Mouse (Mus musculus): ENCODE measurements around the gene Aatk.

- no peak for TF ChIP-seq CTCF (IDR thresholded peaks at IDR 0.05; ENCODE audit: control insufficient read depth, insufficient read depth, insufficient read length)
- no peak for TF ChIP-seq MYOG (IDR thresholded peaks at IDR 0.05; ENCODE audit: control insufficient read depth, extremely low read depth, insufficient read length)
- TF ChIP-seq MYOD1 (IDR thresholded peaks at IDR 0.05; ENCODE audit: control insufficient read depth, insufficient read length, low read depth) = no peak
Observed at GRCm38 (mm10) chr11:120047531-120048251, 724 bp upstream of the Aatk start.
